Mouse (Mus musculus) lung, postnatal 4 days (tissue): Measurements from ENCODE around the gene Kif6.
A peak's percentile ranks its signal among the peaks of the same experiment; 100 is the strongest.

Source experiments
- DNase-seq, 2 experiments: peaks; one replicate each; pipeline ENCODE4 v3.0.0; 2021

The Kif6 gene

DNA sequence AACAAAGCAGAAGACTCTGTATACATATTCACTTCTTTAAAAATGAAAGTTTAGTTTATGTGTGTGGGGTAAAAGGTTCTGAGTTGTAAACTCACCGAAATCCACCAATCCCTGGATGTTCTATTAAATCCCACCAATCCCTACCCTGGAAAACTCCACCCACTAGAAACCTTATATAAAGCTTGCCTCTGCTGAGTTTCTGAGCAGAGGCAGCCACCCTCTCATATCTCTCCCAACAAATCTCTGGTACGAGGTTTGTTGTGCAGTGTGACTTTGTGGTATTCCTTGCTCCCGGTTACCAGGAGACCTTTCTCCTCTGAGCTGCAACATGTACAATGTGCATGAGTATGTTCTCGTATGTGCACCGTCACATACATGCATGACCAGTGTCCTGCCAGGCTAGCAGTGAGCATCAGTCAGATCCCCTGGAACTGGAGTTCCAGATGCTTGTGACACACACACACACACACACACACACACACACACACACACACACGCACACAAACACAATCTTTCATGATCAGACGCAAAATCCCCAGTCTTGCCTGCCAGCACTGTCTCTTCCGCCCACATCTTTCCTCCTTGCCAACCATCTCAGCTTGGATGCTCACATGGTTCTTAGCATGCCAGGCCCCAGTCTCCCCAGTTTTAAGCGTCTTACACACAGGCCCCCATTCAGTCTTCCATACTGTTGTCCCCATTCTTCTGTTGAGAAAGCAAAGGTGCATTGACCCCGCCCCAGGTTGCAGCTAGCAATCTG lies 245.3 kb downstream of the Kif6 start:
- DNase-seq: no peak

DNA sequence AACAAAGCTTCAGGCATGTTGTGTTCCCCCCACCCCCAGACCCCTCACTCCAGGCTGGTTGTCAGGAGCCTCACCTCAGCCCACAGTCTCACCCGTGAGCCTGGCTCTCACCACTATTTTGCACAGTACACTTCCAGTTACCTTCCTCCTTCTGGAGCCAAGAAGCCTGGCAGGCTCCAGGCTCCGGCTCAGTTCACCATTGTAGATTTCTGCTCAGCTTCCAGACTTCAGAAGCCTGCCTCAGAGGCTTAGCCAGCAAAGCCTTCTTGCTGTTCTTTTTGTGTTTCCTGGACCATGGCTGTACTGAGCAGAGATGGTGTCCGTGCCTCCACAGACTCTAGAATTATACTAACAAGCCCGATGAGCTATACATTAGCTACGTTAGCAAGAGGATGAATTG lies 248.7 kb downstream of the Kif6 start:
- DNase-seq: no peak

DNA sequence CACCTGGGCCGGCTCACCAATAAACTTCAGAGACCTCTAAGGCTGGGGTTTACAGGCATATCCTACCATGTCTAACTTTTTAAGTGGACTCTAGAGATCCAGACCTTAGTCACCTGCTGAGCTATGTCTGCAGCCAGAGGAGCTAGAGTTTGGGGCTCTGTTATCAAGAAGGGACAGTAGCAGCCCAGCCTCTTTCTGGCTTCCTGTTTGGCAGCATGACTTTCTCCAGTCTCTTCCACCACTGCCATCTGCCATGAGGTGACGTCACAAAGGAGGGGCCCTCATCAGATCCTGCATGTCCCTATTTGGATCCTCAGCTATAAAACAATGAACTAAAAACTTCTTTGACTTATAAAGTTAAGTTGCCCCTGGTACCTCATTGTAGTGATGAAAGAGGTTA lies 250.7 kb downstream of the Kif6 start:
- DNase-seq: no peak

DNA sequence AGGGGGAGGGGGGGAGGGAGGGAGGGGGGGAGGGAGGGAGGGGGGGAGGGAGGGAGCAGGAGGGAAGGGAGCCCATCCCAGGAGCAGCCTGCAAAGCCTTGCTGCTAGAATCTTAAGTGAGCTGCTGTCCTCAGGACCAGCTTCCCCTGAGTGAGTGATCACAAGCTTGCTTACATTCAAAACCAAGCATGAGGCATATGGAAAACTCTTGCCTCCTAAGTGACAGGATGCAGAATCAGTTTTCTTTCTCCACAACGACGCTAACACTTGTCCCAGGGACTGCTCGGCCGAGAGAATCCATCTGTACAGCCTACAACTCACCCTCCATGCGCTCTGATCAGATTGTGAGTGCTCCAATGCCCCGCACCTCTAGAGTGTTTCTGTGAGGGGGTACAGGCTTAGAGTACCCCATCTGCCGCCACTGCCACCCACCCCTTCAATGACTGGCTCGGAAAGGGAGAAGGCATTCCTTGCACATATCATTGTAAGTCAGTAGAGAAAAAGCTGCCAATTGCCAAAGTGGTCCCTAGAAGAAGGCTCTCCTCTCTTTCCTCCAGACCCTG lies 251.8 kb downstream of the Kif6 start:
- DNase-seq: no peak

DNA sequence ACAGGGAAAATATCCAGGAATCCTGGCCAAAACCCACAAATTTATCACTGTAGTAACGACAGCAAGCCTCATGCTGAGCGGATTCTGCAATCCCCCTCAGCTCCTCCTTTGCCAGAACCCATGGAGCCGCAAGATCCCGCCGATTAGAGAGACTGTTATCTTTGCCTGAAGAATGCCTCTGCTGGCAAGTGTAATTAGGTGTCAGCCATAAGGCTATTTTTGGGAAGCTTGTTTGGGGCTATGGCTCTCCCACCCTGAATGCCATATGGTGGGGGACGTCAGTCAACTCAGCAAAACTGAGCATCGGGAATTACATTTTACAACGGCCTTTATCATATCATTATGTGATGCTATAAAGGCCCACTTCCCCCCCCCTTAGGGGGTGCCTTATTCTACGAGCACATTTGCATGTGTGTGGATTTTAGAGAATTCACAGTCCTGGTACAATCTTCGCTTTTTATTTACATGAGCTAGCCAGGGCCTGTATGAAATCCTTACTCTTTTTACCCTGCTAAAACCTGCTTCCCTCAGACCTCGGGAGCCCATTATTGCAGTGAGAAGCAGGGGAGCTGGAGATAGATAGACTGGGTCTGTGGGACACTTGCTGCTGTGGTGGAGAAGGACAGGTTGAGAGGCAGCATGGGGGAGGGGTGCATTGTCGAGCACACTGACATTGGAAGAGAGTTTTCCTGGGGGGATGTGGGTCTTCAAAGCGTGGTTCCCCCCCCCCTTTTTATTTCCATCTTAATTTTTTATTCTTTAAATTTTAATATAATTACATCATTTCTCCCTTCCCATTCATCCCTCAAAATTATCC lies 252.6 kb downstream of the Kif6 start:
- no peak for DNase-seq

DNA sequence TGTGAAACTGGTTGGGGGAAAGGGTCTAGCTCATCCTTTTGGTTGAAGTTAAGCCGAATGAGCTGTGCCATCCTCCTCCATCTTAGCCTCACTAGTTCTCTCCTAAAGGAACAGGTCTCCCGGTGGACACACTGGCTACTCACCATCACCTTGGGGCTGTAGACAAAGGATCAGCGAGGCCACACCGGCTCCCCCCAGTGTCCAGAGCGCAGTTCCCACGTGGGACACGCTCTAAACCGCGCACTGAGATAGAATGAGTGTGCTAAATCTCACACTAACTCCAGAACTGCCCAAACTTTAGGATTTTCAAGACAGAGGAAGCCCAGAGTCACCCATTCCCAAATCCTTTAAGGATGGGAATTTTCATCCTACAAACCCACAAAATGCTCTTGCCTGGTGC lies 254.3 kb downstream of the Kif6 start:
- DNase-seq: no peak

DNA sequence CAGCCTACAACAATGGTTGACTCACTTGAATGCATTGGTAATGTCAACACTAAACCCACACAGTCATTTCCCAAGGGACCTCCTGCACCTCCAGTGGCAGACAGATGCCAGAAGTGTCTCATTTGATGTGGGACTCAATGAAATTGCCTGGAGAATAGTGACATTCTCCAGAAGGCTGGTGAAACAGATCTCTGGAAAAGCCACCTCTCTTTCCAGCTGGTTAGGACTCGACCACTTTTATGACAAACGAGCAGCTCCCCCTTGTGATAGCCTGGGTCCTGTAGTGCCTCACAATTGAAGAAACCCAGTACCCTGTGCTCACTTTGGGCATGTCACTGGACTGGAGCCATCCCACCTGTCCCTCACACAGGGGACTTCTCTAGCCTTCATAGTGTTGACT lies 257.4 kb downstream of the Kif6 start:
- DNase-seq: no peak

DNA sequence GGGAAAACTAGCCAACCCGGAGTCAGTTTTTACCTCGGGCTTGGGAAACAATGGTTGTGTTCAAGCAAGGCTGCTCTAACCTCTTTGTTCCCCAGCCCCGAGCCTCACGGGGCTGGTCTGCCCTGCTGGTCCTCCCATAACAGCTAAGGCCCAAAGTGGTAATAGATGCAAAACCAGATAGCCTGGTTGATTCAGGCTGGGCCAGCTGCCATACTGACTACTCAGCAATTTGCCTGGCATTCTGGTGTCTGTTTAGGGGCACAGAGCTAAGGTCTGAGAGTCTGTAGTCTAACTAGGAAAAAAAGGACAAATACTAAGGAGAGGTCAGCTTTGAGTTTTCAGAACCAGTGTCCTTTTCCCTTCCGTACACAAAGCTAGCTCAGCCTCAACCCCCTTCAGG lies 259.8 kb downstream of the Kif6 start:
- DNase-seq: no peak

DNA sequence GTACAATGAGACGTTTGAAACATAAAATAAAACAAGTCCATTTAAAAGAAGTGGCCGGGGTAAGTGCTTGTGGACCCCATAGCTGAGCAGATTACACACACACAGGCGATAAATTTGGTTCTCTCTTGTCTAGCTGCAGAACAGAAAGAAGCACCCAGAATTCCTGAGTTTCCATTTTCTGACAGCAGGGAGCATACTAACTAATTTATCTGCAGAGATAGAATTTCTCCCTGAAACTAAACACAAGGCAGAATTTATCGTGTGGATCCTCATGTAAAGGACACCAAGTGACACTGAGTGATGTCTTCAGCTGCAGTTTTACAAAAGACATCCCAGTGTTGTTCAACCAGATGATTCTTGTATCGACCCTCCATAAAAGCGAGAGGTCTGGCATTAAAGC lies 260.5 kb downstream of the Kif6 start:
- DNase-seq: no peak

DNA sequence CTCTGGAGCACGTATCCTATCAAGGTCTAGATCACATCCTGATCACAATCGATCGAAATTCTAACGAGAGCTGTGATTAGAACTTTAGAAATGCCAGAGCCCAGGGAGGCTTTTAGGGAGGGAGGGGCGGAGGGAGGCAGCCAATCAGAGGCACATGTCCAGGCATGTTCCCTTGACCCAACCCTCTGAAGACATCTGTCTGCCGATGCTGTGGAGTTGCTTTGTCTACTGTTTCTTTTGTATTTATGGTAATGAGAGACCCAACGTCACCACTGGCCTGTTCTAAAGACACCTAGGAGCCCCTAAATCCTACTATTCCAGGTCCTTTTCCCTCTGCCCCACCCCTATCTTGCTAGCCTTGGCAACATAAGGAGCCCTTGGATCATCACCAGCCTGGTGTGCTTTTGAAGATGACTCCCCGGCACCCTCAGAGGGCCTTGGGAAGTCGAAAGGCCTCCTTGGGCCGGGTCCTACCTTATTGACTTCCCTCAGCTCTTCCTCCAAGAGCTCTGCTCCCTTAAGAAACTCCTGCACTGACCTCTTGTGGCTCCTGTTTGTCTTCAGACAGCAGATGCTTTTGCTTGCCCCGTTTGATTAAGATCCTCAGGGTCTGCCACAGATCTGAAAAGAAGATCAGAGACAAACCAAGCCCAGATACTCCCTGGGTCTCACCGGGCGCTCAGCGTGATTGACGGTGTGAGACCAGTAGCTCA lies 261.2 kb downstream of the Kif6 start:
- no peak for DNase-seq

DNA sequence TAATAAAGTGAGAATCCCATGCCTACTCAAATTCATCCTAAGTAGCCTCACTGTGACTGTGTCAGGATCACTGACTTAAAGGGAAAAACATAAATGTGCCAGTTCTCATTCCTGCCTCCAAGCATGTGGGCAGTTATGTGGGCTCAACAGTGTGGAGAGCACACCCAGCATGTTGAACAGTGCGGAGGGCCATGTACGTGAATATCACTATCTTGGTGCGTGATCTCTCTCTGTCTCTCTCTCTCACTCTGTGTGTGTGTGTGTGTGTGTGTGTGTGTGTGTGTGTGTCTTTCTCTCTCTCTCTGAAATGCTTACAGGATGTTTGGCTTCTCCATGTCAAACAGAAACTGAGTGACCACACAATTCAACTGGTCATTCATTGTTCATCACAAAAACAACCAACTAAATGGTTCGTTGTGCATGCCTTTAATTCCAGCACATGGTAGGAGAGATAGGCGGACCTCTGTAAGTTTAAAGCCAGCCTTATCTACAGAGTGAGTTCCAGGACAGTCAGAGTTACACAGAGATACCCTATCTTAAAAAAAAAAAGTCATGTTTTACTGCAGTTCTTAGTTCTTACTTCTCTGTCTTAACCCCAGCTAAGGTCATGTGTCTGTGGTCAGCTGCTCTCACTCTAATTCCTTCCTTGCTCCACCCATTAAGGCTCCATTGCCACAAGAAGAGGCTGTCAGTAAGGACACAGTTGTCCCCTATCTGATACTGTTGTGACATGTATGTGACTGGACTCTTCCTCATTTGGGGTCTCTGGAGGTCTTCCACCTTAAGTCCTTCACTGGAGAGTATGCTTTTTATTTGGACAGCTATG lies 266.2 kb downstream of the Kif6 start:
- no peak for DNase-seq

DNA sequence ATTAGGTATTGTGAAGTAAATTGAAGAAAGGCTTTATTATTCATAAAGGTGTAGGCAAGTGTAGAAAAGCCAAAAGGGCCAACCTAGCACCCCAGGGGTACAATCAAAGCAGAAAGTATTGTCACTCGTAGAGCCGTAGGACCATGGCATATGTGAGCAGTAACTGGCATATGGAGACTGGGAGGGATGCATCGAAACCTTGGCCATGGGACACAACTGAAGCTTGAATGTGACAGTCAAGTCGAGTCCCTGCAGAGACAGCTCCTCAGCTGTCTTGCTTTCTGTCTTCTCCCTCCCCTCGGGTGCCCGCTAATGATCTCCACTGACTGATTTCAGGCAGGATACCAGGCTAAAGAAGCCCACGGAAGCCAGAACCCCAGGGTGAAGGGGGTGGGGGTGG lies 266.9 kb downstream of the Kif6 start:
- DNase-seq: no peak

DNA sequence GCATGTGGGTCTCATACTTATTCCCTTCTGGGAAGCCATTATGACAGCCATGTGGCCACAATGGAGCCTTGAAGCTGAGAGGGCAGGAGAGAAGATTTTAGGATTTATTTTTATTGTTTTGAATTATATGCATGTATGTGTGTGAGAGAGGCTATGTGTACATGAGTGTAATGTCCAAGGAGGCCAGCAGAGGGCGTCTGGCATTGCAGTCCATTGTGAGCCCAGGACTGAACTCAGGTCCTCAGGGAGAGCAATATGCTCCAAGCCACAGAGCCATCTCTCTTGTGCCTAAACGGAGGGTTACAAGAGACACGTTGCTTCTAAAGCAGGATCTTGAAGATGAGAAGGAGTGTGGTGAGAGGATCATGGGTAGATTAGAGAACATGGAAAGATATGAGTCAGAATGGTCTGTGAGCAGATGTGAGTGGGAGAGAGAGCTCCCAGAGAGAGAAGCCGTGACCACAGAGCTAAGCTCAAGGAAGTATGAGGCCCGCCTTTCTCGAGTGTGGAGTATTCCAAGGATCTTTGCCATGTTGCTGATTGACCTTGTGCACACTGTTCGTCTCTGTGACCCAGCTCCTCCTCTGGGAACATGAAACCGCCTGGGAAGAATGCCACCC lies 268.3 kb downstream of the Kif6 start:
- no peak for DNase-seq

DNA sequence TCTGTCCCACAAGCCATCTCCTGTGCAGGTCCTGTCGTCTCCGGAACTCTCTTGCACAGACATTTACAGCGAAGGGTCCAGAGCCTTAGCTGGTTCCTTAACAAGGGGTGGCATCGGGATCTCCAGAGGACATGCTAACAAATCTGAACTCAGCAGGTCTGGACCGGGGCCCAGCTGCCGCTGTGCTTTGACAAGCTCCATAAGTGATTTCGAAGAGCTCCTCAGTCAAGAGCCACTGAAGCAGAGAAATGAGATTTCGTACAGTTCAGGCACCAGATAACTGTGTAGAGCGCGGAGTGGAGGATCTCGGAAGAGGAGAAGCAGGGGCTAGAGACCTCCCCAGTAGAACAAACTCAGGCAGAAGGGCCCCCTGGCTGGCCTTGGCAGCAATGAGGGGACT lies 270.1 kb downstream of the Kif6 start:
- DNase-seq: peak in 1 of 2 experiments; percentile 45

DNA sequence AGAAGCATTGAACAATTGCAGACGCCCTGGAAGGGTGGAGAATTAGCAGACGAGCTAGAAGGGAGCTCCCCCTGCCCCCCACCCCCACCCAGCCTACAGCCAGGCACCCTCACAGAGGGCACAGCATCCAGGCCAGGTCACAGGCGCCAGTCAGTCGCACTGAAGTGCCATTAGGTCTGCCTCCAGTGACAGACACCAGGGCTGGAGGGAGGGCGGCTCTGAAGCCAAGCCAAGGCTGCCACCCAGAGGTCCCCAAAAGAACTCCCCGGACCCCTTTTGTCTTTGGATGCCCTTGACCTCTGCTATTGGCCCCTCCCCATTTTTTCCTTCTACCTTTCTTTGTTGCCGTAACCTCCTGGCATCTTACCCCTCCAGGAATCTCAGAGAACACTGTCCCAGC lies 274.7 kb downstream of the Kif6 start:
- DNase-seq: peak; percentile 20 to 39

DNA sequence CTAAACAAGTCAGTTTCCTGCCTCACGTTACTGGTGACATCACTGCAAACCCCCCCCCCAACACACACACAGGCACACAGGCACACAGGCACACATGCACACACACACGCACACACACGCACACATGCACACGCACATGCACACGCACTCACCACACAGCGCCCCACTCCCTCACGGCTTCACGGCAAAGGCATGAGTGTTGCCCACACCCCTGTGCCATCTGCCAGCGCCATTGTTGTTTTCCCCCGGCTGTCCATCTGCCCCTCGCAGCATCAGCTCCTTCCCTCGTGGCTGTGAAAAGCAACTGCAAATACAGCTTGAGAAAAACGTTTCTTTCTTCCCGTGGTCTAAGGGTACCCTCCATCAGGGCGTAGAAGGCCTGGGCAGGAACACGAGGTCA lies 275.9 kb downstream of the Kif6 start:
- no peak for DNase-seq

DNA sequence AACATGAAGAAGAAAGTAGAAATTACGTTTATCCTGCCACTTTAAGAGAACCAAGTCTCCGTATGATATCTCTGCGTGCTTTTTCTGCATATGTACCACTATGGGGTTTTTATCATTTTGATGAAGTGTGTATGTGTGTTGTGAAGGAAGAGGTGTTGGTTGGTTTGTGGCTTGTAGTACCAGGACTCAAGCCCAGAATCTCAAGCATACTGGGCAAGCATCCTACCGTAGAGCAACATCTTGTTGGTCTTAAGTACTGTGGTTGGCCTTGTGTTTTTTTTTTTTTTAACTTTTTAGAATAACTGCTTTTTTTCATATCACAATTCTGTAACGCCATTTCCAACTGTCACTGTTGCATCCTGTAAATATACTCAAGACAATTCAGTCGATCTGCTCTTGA lies 277.5 kb downstream of the Kif6 start:
- DNase-seq: no peak

DNA sequence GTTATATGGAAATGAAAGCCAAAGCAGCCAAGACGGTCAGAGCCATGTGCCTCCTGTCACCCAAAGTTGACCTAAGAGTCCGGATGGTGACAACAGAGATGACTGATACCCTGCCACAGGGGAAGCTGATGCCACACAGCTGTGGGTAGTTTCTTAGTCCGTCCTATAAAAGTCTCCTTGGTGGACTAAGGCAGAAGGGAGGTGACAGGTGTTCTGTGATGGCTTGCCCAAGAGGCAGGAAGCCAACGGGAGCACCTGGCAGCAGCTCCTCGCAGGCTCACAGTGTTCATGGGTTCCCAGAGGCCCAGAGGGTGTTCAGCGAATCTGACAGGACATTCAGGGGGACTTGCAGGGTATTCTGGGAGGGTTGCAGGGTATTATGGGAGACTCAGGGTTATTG lies 279.5 kb downstream of the Kif6 start:
- DNase-seq: no peak

DNA sequence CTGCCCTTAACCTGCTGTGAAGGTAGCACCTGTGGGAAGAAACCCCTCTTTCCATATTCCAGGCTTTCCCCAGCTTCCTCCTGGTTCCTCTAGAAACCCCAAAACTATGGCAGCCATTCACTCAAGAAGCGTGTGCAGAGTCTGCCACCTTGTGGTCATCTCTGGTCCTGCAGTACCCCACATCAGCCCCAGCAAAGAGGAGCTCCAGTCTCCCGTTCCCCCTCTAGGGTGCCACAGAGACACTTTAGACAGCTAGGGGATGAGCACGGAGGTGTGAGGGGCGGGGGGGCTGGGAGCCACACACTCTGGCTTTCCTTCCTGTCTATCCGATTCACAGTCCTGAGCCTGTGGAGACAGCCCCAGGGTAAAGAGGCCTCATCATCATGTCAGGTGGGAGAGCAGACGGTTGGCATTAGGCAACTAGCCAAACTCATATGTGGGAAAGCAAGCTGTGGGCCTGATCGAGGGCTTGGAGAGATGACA lies 284.0 kb downstream of the Kif6 start:
- DNase-seq: peak; percentile 65 to 78

DNA sequence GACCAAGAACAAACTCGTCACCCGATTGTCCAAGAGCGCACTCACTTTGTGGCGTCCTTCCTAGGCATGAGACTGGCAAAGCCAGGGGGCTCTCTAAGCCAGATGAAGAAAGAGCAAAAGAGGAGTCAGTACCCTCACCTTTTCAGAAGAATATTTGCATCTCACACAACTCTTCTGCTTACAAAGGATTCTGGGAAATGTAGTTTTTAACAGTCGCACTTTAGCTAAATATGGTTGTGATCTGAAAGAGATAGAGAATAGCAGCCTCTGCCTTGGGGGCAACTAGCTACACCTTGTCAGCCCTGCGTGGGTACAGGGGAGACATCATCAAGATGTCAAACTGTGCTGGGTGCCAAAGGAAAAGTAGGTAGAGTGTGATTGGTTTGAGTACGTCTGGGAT lies 287.7 kb downstream of the Kif6 start:
- DNase-seq: no peak

DNA sequence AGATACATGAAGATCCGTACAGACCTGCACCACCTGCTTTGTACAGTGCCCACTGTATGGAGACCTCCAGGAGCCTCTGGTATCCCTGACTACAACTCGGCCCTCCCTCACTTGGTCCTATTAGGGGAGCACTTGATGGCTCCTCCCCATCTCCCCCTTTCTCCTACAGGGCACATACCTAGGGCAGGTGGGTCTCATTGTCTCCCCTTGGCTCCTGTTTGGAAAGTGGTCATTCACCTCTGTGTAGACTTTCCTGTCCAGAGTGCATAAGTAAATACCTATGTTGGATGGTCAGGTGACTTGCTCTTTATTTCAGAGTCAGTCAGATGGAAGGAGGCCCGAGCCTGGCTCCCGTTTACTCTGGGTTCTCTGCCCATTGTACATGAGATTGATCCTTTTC lies 308.5 kb downstream of the Kif6 start:
- DNase-seq: no peak

DNA sequence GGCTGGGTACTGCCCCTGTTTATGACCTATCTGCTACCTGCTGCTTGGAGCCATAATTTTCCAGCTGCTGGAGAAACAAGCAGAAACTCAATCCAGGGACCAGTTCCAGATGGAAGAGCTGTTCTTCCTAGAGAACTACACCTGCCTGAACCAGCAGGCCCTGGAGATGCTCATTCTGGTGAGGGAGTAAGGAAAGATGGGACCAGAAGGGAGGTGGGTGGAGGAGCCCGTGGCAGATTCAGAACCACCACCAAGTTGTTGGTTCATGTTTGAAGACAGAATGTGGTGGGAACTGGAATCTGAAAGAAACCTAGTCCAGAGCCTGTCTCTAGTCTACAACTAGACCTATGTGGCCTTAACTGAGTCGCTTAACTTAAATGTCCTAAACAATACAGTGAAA lies 312.7 kb downstream of the Kif6 start:
- no peak for DNase-seq
